Mouse (Mus musculus) ES-Bruce4 (cell line): ENCODE measurements around the gene Orai3. TPM values are rescaled to one million over a fixed set of nuclear protein-coding genes. Genes with fewer than 3 reads are reported as not detected.

Experiments
- H3K27ac ChIP-seq: 2 replicates; pipeline ENCODE4 v1.5.1; 2012; ENCODE audit warnings: low read length, inconsistent platforms; ENCODE audit not compliant: insufficient read depth
- H3K27me3 ChIP-seq: 2 replicates; pipeline ENCODE4 v1.6.1; 2012; ENCODE audit warnings: mild to moderate bottlenecking, low read length, inconsistent platforms; ENCODE audit not compliant: control insufficient read depth, poor library complexity, insufficient read depth, severe bottlenecking
- H3K36me3 ChIP-seq: 2 replicates; pipeline ENCODE4 v1.6.1; 2012; ENCODE audit warnings: inconsistent platforms, mild to moderate bottlenecking, low read length, moderate library complexity; ENCODE audit not compliant: control insufficient read depth, poor library complexity, insufficient read depth, severe bottlenecking
- H3K4me1 ChIP-seq: one replicate; pipeline ENCODE4 v1.8.1; 2011; ENCODE audit warnings: low read length; ENCODE audit not compliant: control insufficient read depth, insufficient read depth
- H3K4me3 ChIP-seq: 2 replicates; pipeline ENCODE4 v1.5.1; 2011; ENCODE audit warnings: low read depth, mild to moderate bottlenecking, low read length
- H3K9ac ChIP-seq: 2 replicates; pipeline ENCODE4 v1.6.1; 2012; ENCODE audit warnings: low read depth, mild to moderate bottlenecking, inconsistent platforms; ENCODE audit not compliant: poor library complexity, severe bottlenecking
- H3K9me3 ChIP-seq: replicated peaks from 2 replicates; pipeline ENCODE4 v1.6.1; 2012; ENCODE audit warnings: mild to moderate bottlenecking, low read length, inconsistent platforms; ENCODE audit not compliant: control insufficient read depth, poor library complexity, insufficient read depth, severe bottlenecking
- CTCF ChIP-seq: IDR thresholded peaks from one replicate; pipeline ENCODE4 v1.8.1; 2011; ENCODE audit warnings: low read depth, low read length
- EP300 ChIP-seq: IDR thresholded peaks from 2 replicates; pipeline ENCODE4 v1.6.1; 2011; ENCODE audit warnings: low read depth, low read length; ENCODE audit not compliant: insufficient read depth
- POLR2A ChIP-seq: IDR thresholded peaks from one replicate; pipeline ENCODE4 v1.8.1; 2011; ENCODE audit warnings: low read length; ENCODE audit not compliant: insufficient read depth
- polyA plus RNA-seq: library from polyadenylated mRNA; stranded (reverse); fragments of >200 nt; gene quantifications from 2 replicates; pipeline ENCODE4 v1.2.4, GENCODE M21; 2011; ENCODE audit warnings: low read depth; ENCODE audit not compliant: missing spikeins, insufficient read depth, insufficient read length

The Orai3 gene
- polyA plus RNA-seq, 1 experiment, result 20.2 TPM

GRCm38 (mm10) chr7:127744366-127745045, 25.1 kb upstream of the Orai3 start, which contains the start of gene Fbxl19:
TSS of gene Fbxl19 (plus strand) at chr7:127744543.
- H3K27ac ChIP-seq, result peak within 1 kb of the TSS; percentile 57
- no peaks in the 10 kb centered on the region for H3K27me3 ChIP-seq
- peak within 1 kb of the TSS; percentile 86 for H3K4me3 ChIP-seq
- H3K4me1 ChIP-seq, result no peaks in the 10 kb centered on the region
- 0 out of 2 replicates have a peak, but pooled peaks cover 4% of the 10 kb centered on the region for H3K36me3 ChIP-seq
- TF ChIP-seq POLR2A (no peak), EP300 (no peak), CTCF (peak; percentile 50)
- H3K9me3 ChIP-seq, result no peaks in the 10 kb centered on the region
- peak within 1 kb of the TSS; percentile 97 for H3K9ac ChIP-seq

GRCm38 (mm10) chr7:127745251-127745651, 24.4 kb upstream of the Orai3 start:
- no peak for TF ChIP-seq EP300
- TF ChIP-seq CTCF, result no peak
- TF ChIP-seq POLR2A, result peak; percentile 40
- H3K27me3 ChIP-seq, result no peaks in the 10 kb centered on the region

GRCm38 (mm10) chr7:127745652-127746493, 23.7 kb upstream of the Orai3 start:
- Histone ChIP-seq H3K36me3 (0 out of 2 replicates have a peak, but pooled peaks cover 10% of the 10 kb centered on the region), H3K27ac (peak overlapping the region; percentile 13), H3K4me1 (no peaks in the 10 kb centered on the region), H3K9me3 (no peaks in the 10 kb centered on the region), H3K27me3 (no peaks in the 10 kb centered on the region), H3K4me3 (peak overlapping the region; percentile 86), H3K9ac (peak overlapping the region; percentile 97)
- TF ChIP-seq POLR2A (peak; percentile 27), CTCF (no peak), EP300 (no peak)

More at GRCm38 (mm10) chr7:127745251-127745651, 24.4 kb upstream of the Orai3 start:
- no peaks in the 10 kb centered on the region for H3K9me3 ChIP-seq
- 0 out of 2 replicates have a peak, but pooled peaks cover 7% of the 10 kb centered on the region for H3K36me3 ChIP-seq
- peak overlapping the region; percentile 86 for H3K4me3 ChIP-seq
- H3K27ac ChIP-seq, result peak overlapping the region; percentile 51
- H3K4me1 ChIP-seq, result no peaks in the 10 kb centered on the region
- H3K9ac ChIP-seq, result peak overlapping the region; percentile 97

GRCm38 (mm10) chr7:127746494-127747491, 22.8 kb upstream of the Orai3 start:
- H3K9ac ChIP-seq, result peak overlapping the region; percentile 97
- peak overlapping the region; percentile 91 for H3K4me3 ChIP-seq
- peaks cover 2% of the 10 kb centered on the region for H3K4me1 ChIP-seq
- TF ChIP-seq EP300, result no peak
- peak; percentile 30 for TF ChIP-seq POLR2A
- peaks cover 16% of the 10 kb centered on the region; the same call in 1 of the 2 replicates for H3K36me3 ChIP-seq
- peak overlapping the region; percentile 81 for H3K27ac ChIP-seq
- no peaks in the 10 kb centered on the region for H3K9me3 ChIP-seq
- H3K27me3 ChIP-seq, result no peaks in the 10 kb centered on the region

- Histone ChIP-seq H3K27ac (peak overlapping the region; percentile 81), H3K27me3 (no peaks in the 10 kb centered on the region), H3K9ac (peak overlapping the region; percentile 97), H3K4me3 (peak overlapping the region; percentile 91), H3K4me1 (peaks cover 3% of the 10 kb centered on the region), H3K36me3 (peaks cover 21% of the 10 kb centered on the region; the same call in 1 of the 2 replicates), H3K9me3 (no peaks in the 10 kb centered on the region)
- TF ChIP-seq EP300 (no peak), POLR2A (no peak), CTCF (no peak)
Observed at GRCm38 (mm10) chr7:127747559-127748234, 21.9 kb upstream of the Orai3 start.
